ENCODE assay signal across 10 mouse cellular contexts in genomic region chr6:118019569-118019968, GRCm38 (mm10). TPM values are rescaled to one million over a fixed set of nuclear protein-coding genes. Genes with fewer than 3 reads are reported as not detected.
A peak's percentile ranks its signal among the peaks of the same experiment; 100 is the strongest.
DNase-seq lines count a peak whose midpoint lies in the region; ATAC-seq and TF ChIP-seq lines count a peak whose summit lies in the region.
"Had no signal": no experiment of that assay in that cellular context is flagged by ENCODE, and none has a peak within 500 bp of the region (broad histone marks: within the 10 kb centered on the region; RNA-seq: fewer than 3 reads in every experiment).

No protein-coding gene starts in this region.

- peaks cover 14% of the 10 kb centered on the region for H3K4me1 ChIP-seq in midbrain, embryonic 11.5 days (ENCODE audit: control insufficient read depth, insufficient read depth, low read length)
- H3K4me1 ChIP-seq in lung, postnatal 0 days (ENCODE audit: insufficient read depth, low read depth, low read length): no peaks in the 10 kb centered on the region
- H3K4me1 ChIP-seq: liver, embryonic 15.5 days had no signal

- no peaks in the 10 kb centered on the region for H3K9me3 ChIP-seq in midbrain, embryonic 11.5 days (ENCODE audit: control insufficient read depth, low read length)
- H3K9me3 ChIP-seq in lung, postnatal 0 days (ENCODE audit: low read length): no peaks in the 10 kb centered on the region
- H3K9me3 ChIP-seq: liver, embryonic 15.5 days had no signal

- no peaks in the 10 kb centered on the region for H3K36me3 ChIP-seq in midbrain, embryonic 11.5 days (ENCODE audit: control insufficient read depth, insufficient read depth, low read length)
- H3K36me3 ChIP-seq in lung, postnatal 0 days (ENCODE audit: insufficient read depth, low read length): no peaks in the 10 kb centered on the region
- H3K36me3 ChIP-seq: liver, embryonic 15.5 days had no signal

- H3K4me2 ChIP-seq in midbrain, embryonic 11.5 days: no peak overlapping the region
- H3K4me2 ChIP-seq in lung, postnatal 0 days (replicated peaks; ENCODE audit: low read depth, low read length): no peak overlapping the region
- H3K4me2 ChIP-seq: liver, embryonic 15.5 days had no signal

- whole genome bisulfite sequencing in midbrain, embryonic 11.5 days: 20% methylated on average over 7 of the region's 7 CpGs
- WGBS in lung, postnatal 0 days: 32% methylated on average over 7 of the region's 7 CpGs

- H3K27me3 ChIP-seq in midbrain, embryonic 11.5 days (ENCODE audit: control insufficient read depth, insufficient read depth, low read length): no peaks in the 10 kb centered on the region; the same call in 1 of the 2 replicates
- H3K27me3 ChIP-seq in lung, postnatal 0 days (replicated peaks; ENCODE audit: insufficient read depth, low read length): no peaks in the 10 kb centered on the region

- H3K27ac ChIP-seq in midbrain, embryonic 11.5 days (ENCODE audit: low read depth, low read length): no peak overlapping the region
- H3K27ac ChIP-seq in lung, postnatal 0 days (ENCODE audit: low read length): no peak overlapping the region
- H3K27ac ChIP-seq: liver, embryonic 15.5 days had no signal

- DNase-seq in ES-CJ7 (ENCODE audit: low read depth, low spot score): peak; percentile 48
- DNase-seq in cerebellum, adult 8-10 months: peak; percentile 47
- DNase-seq in frontal cortex, postnatal 25 days (ENCODE audit: low spot score in 2 of 2): peak; percentile 20 to 49
- peak; percentile 87 for DNase-seq in midbrain, embryonic 11.5 days (ENCODE audit: low spot score, missing footprints)
- DNase-seq in adrenal gland, postnatal 10 days: no peak
- no peak for DNase-seq in heart, postnatal 4 days
- DNase-seq in thymus, postnatal 4 days: no peak
- DNase-seq in lung, postnatal 0 days (ENCODE audit: low spot score): no peak
- DNase-seq: gastrocnemius, postnatal 36 days had no signal

- no peak for TF ChIP-seq CTCF in lung, postnatal 0 days (IDR thresholded peaks at IDR 0.05)

- peak; percentile 34; the same call in 1 of the 2 replicates for ATAC-seq in midbrain, embryonic 11.5 days (ENCODE audit: low FRiP score)
- ATAC-seq in lung, postnatal 0 days: no peak

- no peak overlapping the region for H3K4me3 ChIP-seq in midbrain, embryonic 11.5 days (ENCODE audit: low read depth, low read length)
- H3K4me3 ChIP-seq in lung, postnatal 0 days (ENCODE audit: low read depth, low read length): no peak overlapping the region
- H3K4me3 ChIP-seq: liver, embryonic 15.5 days had no signal

- 0 out of 2 replicates have a peak overlapping the region, but pooled peaks have one; percentile 21 for H3K9ac ChIP-seq in midbrain, embryonic 11.5 days (ENCODE audit: low read length)
- no peak overlapping the region for H3K9ac ChIP-seq in lung, postnatal 0 days (replicated peaks; ENCODE audit: low read depth)
- H3K9ac ChIP-seq: liver, embryonic 15.5 days had no signal

- TF ChIP-seq EP300 in lung, postnatal 0 days (IDR thresholded peaks at IDR 0.05): no peak

RNA-seq across cellular contexts. Expression of gene Rasgef1a, which starts 8.3 kb away (rescaled TPM):
- polyA plus RNA-seq in midbrain, embryonic 11.5 days (2014; fragmentation: Nextera tagmentation; extraction: Ambion mirVana): 0.15 TPM in 1 of 2 replicates, not detected in the other
- total RNA-seq in adrenal gland, postnatal 10 days (2021): under 1 TPM; 0.21 to 0.36 TPM
- under 1 TPM; 0.62 to 0.63 TPM for total RNA-seq in heart, postnatal 4 days (2021)
- polyA plus RNA-seq in lung, postnatal 0 days (2015; fragmentation: Nextera tagmentation; extraction: Ambion mirVana): 26.3 and 35.2 TPM in 2 replicates

Comparison
In these comparisons a context has a peak if more than half of its experiments do, and no peak if none do; other contexts are left out.
1. DNase-seq: peak in ES-CJ7 (single experiment), cerebellum, adult 8-10 months (single experiment), frontal cortex, postnatal 25 days (2 of 2) and midbrain, embryonic 11.5 days (single experiment); none in adrenal gland, postnatal 10 days (single experiment), heart, postnatal 4 days (single experiment), thymus, postnatal 4 days (single experiment) and lung, postnatal 0 days (single experiment).